In genomic region chr6:135993897-135994296, GRCm38 (mm10) we compare ENCODE assay signal across 17 mouse cellular contexts.
DNase-seq lines count a peak whose midpoint lies in the region; ATAC-seq and TF ChIP-seq lines count a peak whose summit lies in the region.
"Had no signal": no experiment of that assay in that cellular context is flagged by ENCODE, and none has a peak within 500 bp of the region (broad histone marks: within the 10 kb centered on the region; RNA-seq: fewer than 3 reads in every experiment).

No protein-coding gene starts in this region.

- H3K4me1 ChIP-seq in kidney, embryonic 15.5 days = 0 out of 2 replicates have a peak, but pooled peaks cover 2% of the 10 kb centered on the region
- H3K4me1 ChIP-seq in hindbrain, embryonic 13.5 days (replicated peaks) = peaks cover 21% of the 10 kb centered on the region
- H3K4me1 ChIP-seq in midbrain, embryonic 14.5 days (ENCODE audit: control insufficient read depth, insufficient read depth, low read length) = peaks cover 21% of the 10 kb centered on the region; the same call in 1 of the 2 replicates
- H3K4me1 ChIP-seq in limb, embryonic 10.5 days = no peaks in the 10 kb centered on the region
- H3K4me1 ChIP-seq: heart, embryonic 10.5 days; liver, embryonic 12.5 days had no signal

- DNase-seq in kidney, postnatal 36 days = no peak
- peak; percentile 58 for DNase-seq in brain, embryonic 14.5 days (ENCODE audit: low read depth)
- peak; percentile 61 for DNase-seq in midbrain, embryonic 14.5 days
- DNase-seq in gastrocnemius, adult 2 months = no peak
- no peak for DNase-seq in limb, embryonic 10.5 days (ENCODE audit: low spot score)
- DNase-seq in T-cell, adult 2 months (ENCODE audit: low spot score) = no peak
- DNase-seq: adrenal gland, adult 8-10 months; gastrocnemius, postnatal 36 days; heart, postnatal 36 days; layer of hippocampus, adult 9-11 months; left cerebral cortex, postnatal 4 days; right cerebral cortex, postnatal 4 days; thymus, adult 18-20 months had no signal

- H3K4me2 ChIP-seq in kidney, embryonic 15.5 days = no peak overlapping the region
- no peak overlapping the region for H3K4me2 ChIP-seq in hindbrain, embryonic 13.5 days
- H3K4me2 ChIP-seq in midbrain, embryonic 14.5 days (ENCODE audit: low read length) = no peak overlapping the region
- H3K4me2 ChIP-seq: liver, embryonic 12.5 days had no signal

- no peak for TF ChIP-seq POLR2A in brain, embryonic 14.5 days (IDR thresholded peaks at IDR 0.05; ENCODE audit: borderline replicate concordance, extremely low read depth, insufficient read depth, insufficient read length, poor library complexity, severe bottlenecking)

- no peak for TF ChIP-seq CTCF in brain, embryonic 14.5 days (IDR thresholded peaks at IDR 0.05; ENCODE audit: borderline replicate concordance, extremely low read depth, insufficient read depth, insufficient read length)
- TF ChIP-seq CTCF in gastrocnemius, adult 2 months (IDR thresholded peaks at IDR 0.05) = no peak

- peak; percentile 77; the same call in 1 of the 2 replicates for ATAC-seq in kidney, embryonic 15.5 days (replicated peaks; ENCODE audit: low FRiP score)
- peak; percentile 80 for ATAC-seq in hindbrain, embryonic 13.5 days (ENCODE audit: low FRiP score)
- ATAC-seq in midbrain, embryonic 14.5 days (ENCODE audit: low FRiP score, low TSS enrichment) = 0 out of 2 replicates have a peak, but pooled peaks have one; percentile 34
- ATAC-seq: liver, embryonic 12.5 days had no signal

- H3K4me3 ChIP-seq in kidney, embryonic 15.5 days (replicated peaks) = no peak overlapping the region
- H3K4me3 ChIP-seq in hindbrain, embryonic 13.5 days = no peak overlapping the region
- no peak overlapping the region for H3K4me3 ChIP-seq in midbrain, embryonic 14.5 days (replicated peaks; ENCODE audit: low read depth, low read length)
- no peak overlapping the region for H3K4me3 ChIP-seq in gastrocnemius, adult 2 months
- H3K4me3 ChIP-seq in limb, embryonic 10.5 days = no peak overlapping the region
- H3K4me3 ChIP-seq: heart, embryonic 10.5 days; liver, embryonic 12.5 days had no signal

- no peaks in the 10 kb centered on the region for H3K27me3 ChIP-seq in kidney, embryonic 15.5 days
- no peaks in the 10 kb centered on the region for H3K27me3 ChIP-seq in hindbrain, embryonic 13.5 days
- H3K27me3 ChIP-seq in midbrain, embryonic 14.5 days (ENCODE audit: control insufficient read depth, insufficient read depth, low read length) = no peaks in the 10 kb centered on the region
- no peaks in the 10 kb centered on the region for H3K27me3 ChIP-seq in limb, embryonic 10.5 days (ENCODE audit: low read depth, poor library complexity, severe bottlenecking)
- H3K27me3 ChIP-seq: liver, embryonic 12.5 days had no signal

- intact Hi-C loops in gastrocnemius, adult 2 months (cut with DNase I) = no loop called here

- WGBS in kidney, embryonic 15.5 days = 66% methylated on average over 3 of the region's 3 CpGs
- 44% methylated on average over 3 of the region's 3 CpGs for WGBS in hindbrain, embryonic 13.5 days
- 22% methylated on average over 3 of the region's 3 CpGs for WGBS in midbrain, embryonic 14.5 days
- 81% methylated on average over 3 of the region's 3 CpGs for WGBS in limb, embryonic 10.5 days

- H3K27ac ChIP-seq in kidney, embryonic 15.5 days = no peak overlapping the region
- H3K27ac ChIP-seq in hindbrain, embryonic 13.5 days = no peak overlapping the region
- H3K27ac ChIP-seq in midbrain, embryonic 14.5 days (replicated peaks; ENCODE audit: low read depth, low read length) = 0 out of 2 replicates have a peak overlapping the region, but pooled peaks have one; percentile 6
- H3K27ac ChIP-seq in gastrocnemius, adult 2 months = no peak overlapping the region
- no peak overlapping the region for H3K27ac ChIP-seq in limb, embryonic 10.5 days
- H3K27ac ChIP-seq: heart, embryonic 10.5 days; liver, embryonic 12.5 days had no signal

- no peaks in the 10 kb centered on the region for H3K36me3 ChIP-seq in kidney, embryonic 15.5 days
- 0 out of 2 replicates have a peak, but pooled peaks cover 3% of the 10 kb centered on the region for H3K36me3 ChIP-seq in hindbrain, embryonic 13.5 days
- H3K36me3 ChIP-seq in midbrain, embryonic 14.5 days (ENCODE audit: control insufficient read depth, insufficient read depth, low read length) = no peaks in the 10 kb centered on the region
- no peaks in the 10 kb centered on the region for H3K36me3 ChIP-seq in limb, embryonic 10.5 days
- H3K36me3 ChIP-seq: heart, embryonic 10.5 days; liver, embryonic 12.5 days had no signal

- H3K9me3 ChIP-seq in kidney, embryonic 15.5 days (replicated peaks) = no peaks in the 10 kb centered on the region
- peaks cover 5% of the 10 kb centered on the region; the same call in 1 of the 2 replicates for H3K9me3 ChIP-seq in hindbrain, embryonic 13.5 days
- peaks cover 6% of the 10 kb centered on the region; the same call in 1 of the 2 replicates for H3K9me3 ChIP-seq in midbrain, embryonic 14.5 days (ENCODE audit: control insufficient read depth, low read length)
- no peaks in the 10 kb centered on the region for H3K9me3 ChIP-seq in limb, embryonic 10.5 days (replicated peaks)
- H3K9me3 ChIP-seq: heart, embryonic 10.5 days; liver, embryonic 12.5 days had no signal

- H3K9ac ChIP-seq in kidney, embryonic 15.5 days = no peak overlapping the region
- H3K9ac ChIP-seq in hindbrain, embryonic 13.5 days = no peak overlapping the region
- H3K9ac ChIP-seq in midbrain, embryonic 14.5 days (replicated peaks; ENCODE audit: low read length) = no peak overlapping the region
- H3K9ac ChIP-seq: liver, embryonic 12.5 days had no signal

Comparison
In these comparisons a context has a peak if more than half of its experiments do, and no peak if none do; other contexts are left out.
1. DNase-seq: peak in brain, embryonic 14.5 days (single experiment) and midbrain, embryonic 14.5 days (single experiment); none in kidney, postnatal 36 days (0 of 2), gastrocnemius, adult 2 months (single experiment), limb, embryonic 10.5 days (single experiment) and T-cell, adult 2 months (single experiment).
2. Peak in every context shown above with its lines, with median percentiles within 50 percentile points of each other: ATAC-seq.